Mouse (Mus musculus) cortical plate, adult 2 months (tissue): ENCODE results near the gene Tescl.

ENCODE experiments used
- CTCF ChIP-seq: fragments of 200-500 bp; IDR thresholded peaks from 2 replicates; pipeline ENCODE4 v1.5.1; 2011; ENCODE audit warnings: mild to moderate bottlenecking, control low read depth, low read length; ENCODE audit not compliant: insufficient read depth; ENCODE audit errors: extremely low read depth
- POLR2A ChIP-seq: fragments of 200-500 bp; IDR thresholded peaks from 2 replicates; pipeline ENCODE4 v1.6.1; 2011; ENCODE audit warnings: mild to moderate bottlenecking, low read length, control low read depth; ENCODE audit not compliant: insufficient read depth; ENCODE audit errors: extremely low read depth

DNA sequence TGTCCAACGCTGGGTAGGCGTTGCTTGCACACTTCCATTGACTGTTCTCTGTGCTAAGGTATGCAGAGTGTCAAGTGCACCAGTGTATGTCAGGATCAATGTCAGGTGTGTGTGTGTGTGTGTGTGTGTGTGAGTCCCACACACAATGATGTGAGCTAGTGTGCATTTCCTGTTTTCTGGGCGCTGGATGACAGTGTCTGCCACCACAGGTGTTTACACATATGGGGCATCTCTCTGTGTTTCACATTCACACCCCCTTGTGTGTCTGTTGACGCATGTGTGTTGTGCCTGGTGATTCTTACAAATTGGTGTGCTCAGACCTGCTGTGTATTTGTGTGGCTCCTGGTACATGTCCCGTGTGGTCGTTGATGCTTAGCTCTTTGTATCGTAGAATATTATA, 35.2 kb upstream of the Tescl start:
- no peak for TF ChIP-seq CTCF
- TF ChIP-seq POLR2A = no peak
